Mouse (Mus musculus) spleen, adult 10 weeks (tissue): ENCODE measurements around the gene Tnnt2. TPM values are rescaled to one million over a fixed set of nuclear protein-coding genes. Genes with fewer than 3 reads are reported as not detected.

Experiments used
- polyA plus RNA-seq: library from polyadenylated mRNA; stranded (reverse); fragments of 350-450 nt; fragmentation: Illumina TruSeq; extraction: RNeasy Lipid Tissue Mini Kit (QIAGEN cat#74804); gene quantifications from one replicate; pipeline ENCODE4 v1.2.3, GENCODE M21; 2015; ENCODE audit warnings: low replicate concordance; ENCODE audit not compliant: insufficient read depth

The Tnnt2 gene
- polyA plus RNA-seq, result 3.7 TPM

DNA sequence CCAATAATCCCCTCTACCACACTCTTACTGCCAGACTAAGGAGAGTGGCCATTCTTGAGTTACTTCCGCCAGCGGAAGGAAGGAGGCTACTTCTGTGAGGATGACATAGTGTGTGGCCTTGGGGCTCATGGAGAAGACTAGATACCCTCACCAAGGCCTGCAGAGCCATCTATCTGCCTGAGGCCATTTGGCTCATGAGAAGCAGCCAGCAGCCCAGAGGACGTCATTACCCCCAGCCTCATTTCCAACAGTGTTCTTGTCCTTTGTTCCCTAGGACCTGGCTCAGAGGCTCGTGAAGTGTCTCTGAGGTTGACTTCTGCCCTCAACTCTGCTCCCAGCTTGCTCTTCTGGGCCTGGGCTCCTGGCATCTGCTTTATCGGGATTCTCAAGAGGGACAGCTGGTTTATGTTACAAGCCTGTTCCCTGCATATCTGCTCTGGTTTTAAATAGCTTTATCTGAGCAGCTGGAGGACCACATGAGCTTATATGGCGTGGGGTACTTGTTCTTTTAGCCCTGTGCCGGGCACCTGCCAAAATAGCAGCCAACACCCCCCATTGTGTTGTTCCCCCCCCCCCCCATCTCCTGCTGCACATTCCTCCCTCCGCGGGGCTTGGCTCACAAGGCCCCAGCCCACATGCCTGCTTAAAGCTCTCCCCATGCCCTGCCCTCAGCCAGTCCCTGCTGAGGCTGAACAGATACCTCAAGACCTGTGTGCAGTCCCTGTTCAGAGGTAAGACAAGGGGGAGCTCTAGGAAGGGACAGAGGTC lies at the start of gene Tnnt2:
TSS of gene Tnnt2 (plus strand) at position 639 of the 768 bp plus-strand sequence.

GRCm38 (mm10) chr1:135818481-135819086 lies 17.6 kb upstream of the Tnnt2 start, which contains the start of gene Lad1:
Lad1 (plus strand) TSS chr1:135818598.

Other genes with a start within 250 kb of the Tnnt2 start
- gene Nav1, start 229.1 kb upstream of the Tnnt2 start, polyA plus RNA-seq, result 31.0 TPM
- 198 TPM for gene Csrp1, start 116.3 kb upstream of the Tnnt2 start, polyA plus RNA-seq
- 6.0 TPM for gene Phlda3, start 70.2 kb upstream of the Tnnt2 start, polyA plus RNA-seq
- 0.66 TPM for gene Tnni1, start 56.9 kb upstream of the Tnnt2 start, polyA plus RNA-seq
- 1.8 TPM for gene Lad1, start 17.8 kb upstream of the Tnnt2 start, polyA plus RNA-seq
- not detected for gene Pkp1, start 82.9 kb downstream of the Tnnt2 start, polyA plus RNA-seq
- not detected for gene Igfn1, start 170.0 kb downstream of the Tnnt2 start, polyA plus RNA-seq
- gene Tmem9, start 171.8 kb downstream of the Tnnt2 start, polyA plus RNA-seq, result 10.1 TPM
- gene Ascl5, start 214.4 kb downstream of the Tnnt2 start, polyA plus RNA-seq, result not detected
- gene Cacna1s, start 216.4 kb downstream of the Tnnt2 start, polyA plus RNA-seq, result 1.9 TPM